In the genomic region with DNA sequence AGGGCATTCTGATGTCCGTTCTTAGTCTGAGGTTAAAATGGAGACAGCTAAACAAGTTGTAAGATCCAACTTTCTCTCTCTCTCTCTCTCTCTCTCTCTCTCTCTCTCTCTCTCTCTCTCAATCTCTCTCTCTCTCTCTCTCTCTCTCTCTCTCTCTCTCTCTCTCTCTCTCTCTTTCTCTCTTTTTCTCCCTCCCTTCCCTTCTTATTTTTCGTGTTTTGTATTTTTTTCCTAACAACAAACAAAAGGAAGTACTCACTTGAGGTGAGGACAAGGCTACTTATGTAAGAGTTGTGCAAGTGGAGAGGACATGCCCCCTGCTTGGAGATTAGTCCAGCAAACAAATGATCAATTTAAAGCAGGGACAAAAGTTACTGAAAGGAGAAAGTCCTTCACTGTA, we compare ENCODE assay signal across 15 mouse cellular contexts. TPM values are rescaled to one million over a fixed set of nuclear protein-coding genes. Genes with fewer than 3 reads are reported as not detected.
"Had no signal": no experiment of that assay in that cellular context is flagged by ENCODE, and none has a peak within 500 bp of the region (broad histone marks: within the 10 kb centered on the region; RNA-seq: fewer than 3 reads in every experiment).

A gene (minus strand): TSS at position 101 of the 400 bp plus-strand sequence.

- H3K9me3 ChIP-seq: limb, embryonic 12.5 days; liver, embryonic 12.5 days; midbrain, embryonic 10.5 days; neural tube, embryonic 15.5 days had no signal

- H3K4me2 ChIP-seq: limb, embryonic 12.5 days; liver, embryonic 12.5 days; lung, embryonic 14.5 days; neural tube, embryonic 15.5 days had no signal

- ATAC-seq: liver, embryonic 12.5 days had no signal

- H3K4me3 ChIP-seq: limb, embryonic 12.5 days; liver, embryonic 12.5 days; midbrain, embryonic 10.5 days; myocyte; neural tube, embryonic 15.5 days had no signal

- H3K9ac ChIP-seq: limb, embryonic 12.5 days; liver, embryonic 12.5 days; lung, embryonic 14.5 days; neural tube, embryonic 15.5 days had no signal

- H3K27ac ChIP-seq: limb, embryonic 12.5 days; liver, embryonic 12.5 days; midbrain, embryonic 10.5 days; neural tube, embryonic 15.5 days had no signal

- H3K4me1 ChIP-seq: limb, embryonic 12.5 days; liver, embryonic 12.5 days; midbrain, embryonic 10.5 days; neural tube, embryonic 15.5 days had no signal

- H3K27me3 ChIP-seq: limb, embryonic 12.5 days; liver, embryonic 12.5 days; neural tube, embryonic 15.5 days had no signal

- DNase-seq: kidney, adult 8-10 months; kidney, postnatal 25 days; layer of hippocampus, adult 9-11 months; lung, embryonic 14.5 days; lung, postnatal 10 days; lung, postnatal 4 days; right cerebral cortex, adult 18-20 months; right cerebral cortex, postnatal 25 days had no signal

- H3K36me3 ChIP-seq: limb, embryonic 12.5 days; liver, embryonic 12.5 days; midbrain, embryonic 10.5 days; neural tube, embryonic 15.5 days had no signal

RNA-seq across cellular contexts. Expression of the gene that starts here (rescaled TPM):
- total RNA-seq: megakaryocyte, adult 5-6 weeks had no signal
- polyA plus RNA-seq: liver, embryonic 16.5 days; myocyte had no signal
